Mouse (Mus musculus): ENCODE data around the gene Bcl7a. TPM values are rescaled to one million over a fixed set of nuclear protein-coding genes. Genes with fewer than 3 reads are reported as not detected.

Gene Bcl7a
- 47.1 and 48.6 TPM in 2 replicates for polyA plus RNA-seq (2015; fragmentation: Nextera tagmentation; extraction: Ambion mirVana)

DNA sequence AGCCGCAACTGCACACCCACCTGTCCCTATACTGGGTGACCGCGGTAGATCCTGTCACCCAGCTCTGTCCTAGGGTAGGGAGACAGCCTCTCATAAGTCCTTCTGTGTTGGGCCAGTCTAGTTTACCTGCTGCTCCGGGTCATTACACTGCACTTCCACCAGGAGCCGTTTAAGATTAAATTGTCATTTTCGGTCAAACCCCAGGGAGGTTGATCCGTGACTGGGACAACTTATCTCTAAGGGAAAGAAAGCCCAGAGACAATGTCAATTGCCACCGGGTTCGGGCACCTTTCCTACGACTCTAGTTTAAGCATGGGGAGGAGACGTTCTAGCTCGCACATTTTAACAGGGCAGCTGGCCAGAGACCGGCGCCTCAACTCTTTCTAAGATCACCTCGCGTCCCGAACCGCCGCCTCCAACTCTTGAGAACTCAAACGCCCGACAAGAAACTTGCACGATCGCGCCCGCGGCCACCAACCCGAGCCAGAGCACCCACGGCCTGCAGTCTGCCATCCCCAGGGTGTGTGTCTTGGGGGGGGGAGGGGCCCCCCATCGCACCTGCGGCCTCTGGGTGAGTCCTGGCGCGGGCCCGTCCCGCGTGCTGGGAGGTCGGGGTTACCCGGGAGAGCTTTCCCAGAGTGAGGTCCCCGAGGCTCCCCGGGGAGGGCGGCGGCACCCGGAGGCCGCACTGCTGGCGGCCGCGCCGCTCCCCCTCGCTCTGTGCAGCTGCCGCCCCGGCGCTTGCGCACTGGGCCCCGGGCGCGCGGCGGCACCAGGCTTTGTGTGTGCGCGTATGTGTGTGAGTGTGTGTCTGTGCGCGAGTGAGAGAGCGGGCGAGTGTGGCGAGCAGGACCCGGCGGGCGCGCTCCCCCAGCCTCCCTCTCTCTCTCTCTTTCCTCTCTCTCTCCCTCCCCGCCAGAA, at the start of gene Bcl7a:
Gene Bcl7a (plus strand): TSS at position 128 of the 921 bp plus-strand sequence.
- Histone ChIP-seq H3K36me3 (no peaks in the 10 kb centered on the region), H3K9ac (peak within 1 kb of the TSS; percentile 92), H3K9me3 (no peaks in the 10 kb centered on the region), H3K27me3 (no peaks in the 10 kb centered on the region), H3K4me2 (peak within 1 kb of the TSS; percentile 92), H3K27ac (peak within 1 kb of the TSS; percentile 98), H3K4me3 (peak within 1 kb of the TSS; percentile 77), H3K4me1 (replicated peaks) (peaks cover 35% of the 10 kb centered on the region)
- peak; percentile 86 for ATAC-seq (ENCODE audit: low FRiP score)
- WGBS, result under 1% methylated on average over 69 of the region's 69 CpGs

DNA sequence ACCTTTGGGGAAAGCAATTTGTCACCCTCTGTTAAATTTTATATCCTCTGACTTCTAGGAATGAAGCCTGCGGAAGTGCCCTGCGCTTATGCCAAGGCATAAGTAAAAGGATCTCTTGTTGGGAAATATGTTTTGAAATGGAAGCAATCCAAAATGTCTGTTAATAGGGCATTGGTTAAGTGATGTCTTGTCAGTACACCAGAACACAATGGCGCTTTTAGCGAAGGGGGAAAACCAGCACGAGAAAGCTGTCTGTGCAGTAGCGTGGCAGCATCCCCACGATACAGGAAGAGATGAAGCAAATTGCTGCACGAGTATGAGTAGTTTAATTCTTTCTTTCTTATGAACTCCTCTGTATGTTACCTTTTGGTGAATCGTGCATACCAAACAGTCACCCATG, 49.0 kb upstream of the Bcl7a start:
- no peaks in the 10 kb centered on the region for H3K36me3 ChIP-seq
- H3K9me3 ChIP-seq, result no peaks in the 10 kb centered on the region
- no peak overlapping the region for H3K9ac ChIP-seq
- WGBS, result 60% methylated on average over 9 of the region's 9 CpGs
- H3K27me3 ChIP-seq, result peaks cover 19% of the 10 kb centered on the region; the same call in 1 of the 2 replicates
- no peak overlapping the region for H3K4me2 ChIP-seq
- H3K4me1 ChIP-seq (replicated peaks), result peaks cover 10% of the 10 kb centered on the region
- no peak for ATAC-seq (ENCODE audit: low FRiP score)
- H3K4me3 ChIP-seq, result no peak overlapping the region
- H3K27ac ChIP-seq, result no peak overlapping the region

DNA sequence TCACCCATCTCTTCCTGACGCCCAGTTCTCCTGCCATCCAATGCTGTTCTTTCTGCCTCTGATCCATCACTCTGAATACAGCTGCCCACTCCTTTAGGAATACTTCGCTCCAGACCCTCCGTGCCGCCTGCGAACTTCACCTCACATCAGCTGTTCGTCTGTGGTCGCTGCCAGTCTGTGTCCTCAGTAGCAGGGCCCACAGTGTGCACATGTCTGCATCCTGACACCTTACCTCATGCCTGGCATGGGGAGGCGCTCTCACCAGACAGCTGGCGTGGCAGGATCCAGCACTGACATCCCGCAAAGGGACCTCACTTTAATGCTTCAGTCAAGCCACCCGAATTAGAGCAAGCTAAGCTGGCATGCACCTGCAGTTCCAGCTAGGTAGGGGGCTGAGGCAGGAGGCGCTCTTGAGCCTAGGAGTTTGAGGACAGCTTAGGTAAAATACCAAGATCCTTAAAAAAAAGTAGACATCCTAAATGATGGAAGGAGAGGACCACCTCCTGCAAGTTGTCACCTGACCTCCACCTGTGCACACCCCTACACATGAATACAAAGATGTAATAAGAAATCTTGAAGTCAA, 47.3 kb upstream of the Bcl7a start:
- no peak for ATAC-seq (ENCODE audit: low FRiP score)
- WGBS, result 65% methylated on average over 12 of the region's 12 CpGs
- H3K4me1 ChIP-seq (replicated peaks), result peaks cover 27% of the 10 kb centered on the region
- no peak overlapping the region for H3K9ac ChIP-seq
- H3K4me2 ChIP-seq, result no peak overlapping the region
- no peak overlapping the region for H3K27ac ChIP-seq
- H3K4me3 ChIP-seq, result no peak overlapping the region
- no peaks in the 10 kb centered on the region for H3K9me3 ChIP-seq
- H3K27me3 ChIP-seq, result peaks cover 15% of the 10 kb centered on the region; the same call in 1 of the 2 replicates
- no peaks in the 10 kb centered on the region for H3K36me3 ChIP-seq

DNA sequence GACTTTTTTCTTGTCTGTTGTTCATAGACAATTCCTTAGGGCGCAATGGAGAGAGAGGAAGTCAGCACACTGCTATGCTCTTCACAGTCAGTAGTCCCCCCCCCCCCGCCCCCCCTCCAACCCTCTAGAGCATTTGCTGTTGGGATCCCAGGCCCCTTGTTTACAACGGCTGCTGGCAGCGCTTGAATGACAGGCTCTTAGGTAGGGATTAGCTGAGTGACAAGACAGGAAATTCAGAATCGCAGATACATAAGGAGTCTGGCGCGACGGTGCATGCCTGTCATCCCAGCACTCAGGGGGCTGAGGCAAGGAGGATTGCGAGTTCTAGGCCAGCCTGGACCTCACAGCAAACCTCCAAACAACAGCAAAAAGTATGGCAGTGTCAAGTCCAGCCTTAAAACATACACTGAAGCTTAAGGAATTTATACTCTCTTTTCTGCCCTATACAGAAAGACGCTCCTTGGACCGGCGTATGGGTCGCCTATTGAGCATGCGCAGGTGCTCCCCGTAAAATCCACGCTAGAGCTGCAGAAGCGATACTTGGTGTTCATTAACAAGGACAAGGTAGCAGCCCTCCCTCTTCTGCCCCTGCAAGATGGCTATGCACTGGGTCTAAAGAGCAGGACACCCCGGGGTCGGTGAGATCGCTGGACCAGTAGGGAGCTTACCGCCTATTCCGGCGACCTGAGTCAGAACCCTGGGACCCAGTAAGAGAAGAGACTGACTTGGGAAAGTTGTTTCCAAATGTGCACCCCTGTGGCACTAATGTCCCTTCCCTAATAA, 46.5 kb upstream of the Bcl7a start:
- Histone ChIP-seq H3K36me3 (no peaks in the 10 kb centered on the region), H3K9ac (no peak overlapping the region), H3K4me2 (no peak overlapping the region), H3K4me3 (no peak overlapping the region), H3K4me1 (replicated peaks) (peaks cover 35% of the 10 kb centered on the region), H3K27me3 (peaks cover 13% of the 10 kb centered on the region; the same call in 1 of the 2 replicates), H3K27ac (no peak overlapping the region), H3K9me3 (no peaks in the 10 kb centered on the region)
- ATAC-seq (ENCODE audit: low FRiP score), result no peak
- 64% methylated on average over 23 of the region's 23 CpGs for WGBS

DNA sequence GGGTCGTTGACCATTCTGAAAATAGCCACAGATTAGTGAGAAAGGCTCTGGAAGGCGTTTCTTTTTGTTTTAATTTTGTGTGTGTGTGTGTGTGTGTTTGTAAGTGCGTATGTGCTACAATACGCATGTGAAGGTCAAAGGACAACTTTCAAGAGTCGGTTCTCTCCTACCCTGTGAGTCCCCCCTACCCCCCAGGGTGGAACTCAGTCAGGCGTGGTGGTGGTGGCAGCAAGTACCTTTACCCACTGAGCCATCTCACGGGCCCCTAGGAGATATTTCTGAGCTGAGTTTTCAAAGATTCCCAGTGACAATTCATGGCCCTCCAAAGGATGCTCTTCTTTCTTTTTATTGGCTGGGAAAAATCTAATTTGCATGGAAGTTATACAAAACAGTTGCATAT, 45.8 kb upstream of the Bcl7a start:
- H3K9me3 ChIP-seq, result no peaks in the 10 kb centered on the region
- H3K36me3 ChIP-seq, result no peaks in the 10 kb centered on the region
- no peak overlapping the region for H3K9ac ChIP-seq
- peaks cover 42% of the 10 kb centered on the region for H3K4me1 ChIP-seq (replicated peaks)
- no peak overlapping the region for H3K4me3 ChIP-seq
- H3K27me3 ChIP-seq, result peaks cover 13% of the 10 kb centered on the region; the same call in 1 of the 2 replicates
- no peak for ATAC-seq (ENCODE audit: low FRiP score)
- H3K27ac ChIP-seq, result no peak overlapping the region
- 82% methylated on average over 7 of the region's 7 CpGs for WGBS
- no peak overlapping the region for H3K4me2 ChIP-seq

DNA sequence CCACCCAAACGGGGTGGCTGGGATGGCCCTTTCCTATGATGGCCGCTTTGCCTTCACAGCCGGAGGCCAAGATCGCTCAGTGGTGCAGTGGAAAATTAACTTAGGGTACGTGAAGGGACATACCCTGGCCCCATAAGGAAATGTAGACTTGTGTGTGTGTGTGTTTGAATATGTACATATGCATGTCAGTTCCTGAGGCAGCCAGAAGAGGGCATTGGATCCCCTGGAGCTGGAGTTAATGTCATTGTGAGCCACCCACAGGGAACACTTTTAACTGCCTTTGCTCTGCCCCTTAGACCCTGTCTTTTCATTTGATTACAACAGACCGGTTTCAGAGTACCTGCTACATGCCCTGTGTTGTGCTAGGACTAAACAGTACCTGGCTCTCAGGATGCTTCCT, 45.1 kb upstream of the Bcl7a start:
- no peak overlapping the region for H3K9ac ChIP-seq
- no peaks in the 10 kb centered on the region for H3K36me3 ChIP-seq
- H3K27me3 ChIP-seq, result peaks cover 13% of the 10 kb centered on the region; the same call in 1 of the 2 replicates
- no peak for ATAC-seq (ENCODE audit: low FRiP score)
- 90% methylated on average over 6 of the region's 6 CpGs for WGBS
- no peaks in the 10 kb centered on the region for H3K9me3 ChIP-seq
- no peak overlapping the region for H3K27ac ChIP-seq
- no peak overlapping the region for H3K4me2 ChIP-seq
- no peak overlapping the region for H3K4me3 ChIP-seq
- H3K4me1 ChIP-seq (replicated peaks), result peaks cover 43% of the 10 kb centered on the region

DNA sequence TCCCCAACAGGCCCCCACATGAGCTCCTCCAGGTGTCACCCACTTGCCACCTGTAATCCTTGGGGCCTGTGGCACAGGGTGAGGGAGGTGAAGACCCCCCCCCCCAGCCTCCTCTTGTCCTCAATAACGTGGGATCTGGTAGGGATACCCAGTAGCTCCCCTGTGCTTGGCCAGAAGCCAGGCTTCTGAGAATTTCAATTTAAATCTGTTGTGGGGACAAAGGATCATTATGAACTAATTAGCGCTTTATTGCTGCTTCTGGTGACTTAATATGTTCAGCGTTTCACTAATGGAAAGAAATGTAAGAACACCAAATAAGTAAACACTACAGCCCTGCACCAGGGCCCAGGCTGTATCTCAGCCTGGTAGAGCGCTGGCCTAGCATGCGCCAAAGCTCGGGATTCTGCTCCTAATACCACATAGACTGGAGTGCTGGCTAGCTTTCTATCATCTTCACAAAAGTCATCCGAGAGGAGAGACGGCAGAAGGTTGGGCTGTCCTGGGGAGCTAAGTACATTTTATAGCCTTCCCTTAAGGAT, 43.1 kb upstream of the Bcl7a start:
- Histone ChIP-seq H3K9me3 (no peaks in the 10 kb centered on the region), H3K27ac (peak overlapping the region; percentile 87), H3K4me2 (no peak overlapping the region), H3K9ac (peak overlapping the region; percentile 53; the same call in 1 of the 2 replicates), H3K4me1 (replicated peaks) (peaks cover 33% of the 10 kb centered on the region), H3K36me3 (no peaks in the 10 kb centered on the region), H3K27me3 (peaks cover 26% of the 10 kb centered on the region; the same call in 1 of the 2 replicates), H3K4me3 (no peak overlapping the region)
- peak; percentile 67; the same call in 1 of the 2 replicates for ATAC-seq (ENCODE audit: low FRiP score)
- 44% methylated on average over 8 of the region's 8 CpGs for WGBS

DNA sequence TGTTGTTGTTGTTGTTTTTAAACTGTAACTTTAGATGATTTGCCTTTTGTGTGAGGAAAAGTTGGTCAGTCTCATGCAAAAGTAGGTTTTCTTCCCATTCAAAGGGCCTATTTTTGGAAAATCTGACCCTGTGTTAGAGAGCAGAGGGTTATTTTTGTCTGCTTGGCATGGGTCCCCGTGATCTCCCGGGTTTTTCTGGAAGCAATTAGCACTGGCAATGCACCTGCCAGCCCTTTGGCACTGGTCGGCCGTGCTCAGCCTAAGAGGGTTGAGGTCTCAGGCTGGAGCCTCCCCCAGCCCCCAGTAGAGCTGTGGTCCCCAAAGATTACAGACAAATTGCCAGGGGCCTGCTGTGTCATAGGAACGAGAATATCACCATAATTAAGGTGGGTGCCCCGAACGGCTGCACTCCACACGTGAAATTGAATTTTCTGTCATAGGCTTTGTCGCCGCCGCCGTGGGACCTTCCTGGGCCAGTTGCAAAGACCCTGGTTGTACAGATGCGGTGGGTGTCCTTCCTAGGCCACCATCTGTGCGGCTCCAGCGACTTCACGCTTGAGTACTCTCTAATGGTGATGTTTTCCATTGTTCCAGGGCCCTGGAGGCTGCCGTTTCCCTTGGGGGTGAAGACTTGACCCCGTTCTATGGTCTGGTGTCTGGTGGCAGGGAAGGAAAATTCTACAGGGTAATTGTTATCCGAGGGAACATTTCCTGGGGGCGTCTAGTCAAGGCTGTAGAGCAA, 41.7 kb upstream of the Bcl7a start:
- H3K27me3 ChIP-seq, result peaks cover 20% of the 10 kb centered on the region; the same call in 1 of the 2 replicates
- no peak overlapping the region for H3K9ac ChIP-seq
- H3K36me3 ChIP-seq, result no peaks in the 10 kb centered on the region
- H3K4me3 ChIP-seq, result no peak overlapping the region
- peaks cover 33% of the 10 kb centered on the region for H3K4me1 ChIP-seq (replicated peaks)
- no peak overlapping the region for H3K4me2 ChIP-seq
- peak overlapping the region; percentile 87; the same call in 1 of the 2 replicates for H3K27ac ChIP-seq
- no peak for ATAC-seq (ENCODE audit: low FRiP score)
- WGBS, result 13% methylated on average over 20 of the region's 20 CpGs
- no peaks in the 10 kb centered on the region for H3K9me3 ChIP-seq

DNA sequence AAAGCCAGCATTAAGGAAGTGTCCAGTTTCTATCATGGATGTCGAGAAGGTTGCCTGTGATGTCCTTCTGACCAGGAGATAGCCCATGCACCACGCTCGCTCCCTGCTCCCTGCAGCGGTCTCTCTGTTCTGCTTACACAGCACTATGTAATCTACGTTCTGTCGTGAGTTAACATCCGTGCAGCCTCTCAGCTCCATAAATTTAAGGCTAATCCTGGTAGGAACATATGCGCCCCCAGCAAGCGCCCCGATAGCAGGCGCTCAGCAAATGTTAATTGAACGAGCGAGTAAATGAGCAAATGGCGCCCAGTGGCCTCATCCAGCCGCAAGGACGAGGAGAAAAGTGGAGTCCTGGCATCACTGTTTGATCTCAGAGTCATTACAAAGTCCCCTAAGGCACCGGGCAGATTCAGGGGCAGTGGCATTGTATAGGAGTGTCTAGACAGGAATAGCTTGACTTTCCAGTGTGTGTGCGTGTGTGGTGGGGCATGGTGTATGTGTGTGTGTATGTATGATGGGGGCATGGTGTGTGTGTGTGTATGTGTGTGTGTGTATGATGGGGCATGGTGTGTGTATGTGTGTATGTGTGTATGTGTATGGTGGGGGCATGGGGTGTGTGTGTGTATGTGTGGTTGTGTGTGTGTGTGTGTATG, 35.9 kb upstream of the Bcl7a start:
- Histone ChIP-seq H3K27me3 (peaks cover 14% of the 10 kb centered on the region; the same call in 1 of the 2 replicates), H3K27ac (peak overlapping the region; percentile 40), H3K9ac (no peak overlapping the region), H3K36me3 (no peaks in the 10 kb centered on the region), H3K4me1 (replicated peaks) (peaks cover 22% of the 10 kb centered on the region), H3K9me3 (no peaks in the 10 kb centered on the region), H3K4me3 (no peak overlapping the region), H3K4me2 (no peak overlapping the region)
- 54% methylated on average over 18 of the region's 18 CpGs for WGBS
- peak; percentile 65 for ATAC-seq (ENCODE audit: low FRiP score)

DNA sequence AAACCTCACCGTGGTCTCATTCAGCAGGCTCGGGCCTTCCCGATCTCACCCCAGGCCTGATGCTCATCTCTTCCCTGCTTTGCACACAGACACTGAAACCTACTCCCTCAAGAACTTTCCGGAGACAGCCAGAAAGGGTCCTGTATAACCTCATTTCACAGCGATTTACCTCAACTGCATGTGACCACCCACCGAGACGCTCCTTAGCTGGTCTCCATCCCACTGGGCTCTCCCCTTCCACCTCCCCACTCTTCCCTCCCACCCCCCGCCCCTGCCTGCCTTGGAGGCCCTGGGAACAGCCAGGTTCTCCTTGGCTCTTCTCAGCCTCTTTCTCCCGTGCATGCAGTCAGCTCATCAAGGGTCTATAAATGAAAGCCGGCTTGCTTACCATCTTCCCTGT, 33.8 kb upstream of the Bcl7a start:
- WGBS, result 51% methylated on average over 10 of the region's 10 CpGs
- ATAC-seq (ENCODE audit: low FRiP score), result no peak
- Histone ChIP-seq H3K4me1 (replicated peaks) (peaks cover 24% of the 10 kb centered on the region), H3K27me3 (peaks cover 8% of the 10 kb centered on the region; the same call in 1 of the 2 replicates), H3K27ac (no peak overlapping the region), H3K9me3 (no peaks in the 10 kb centered on the region), H3K36me3 (no peaks in the 10 kb centered on the region), H3K4me2 (no peak overlapping the region), H3K4me3 (no peak overlapping the region), H3K9ac (no peak overlapping the region)

DNA sequence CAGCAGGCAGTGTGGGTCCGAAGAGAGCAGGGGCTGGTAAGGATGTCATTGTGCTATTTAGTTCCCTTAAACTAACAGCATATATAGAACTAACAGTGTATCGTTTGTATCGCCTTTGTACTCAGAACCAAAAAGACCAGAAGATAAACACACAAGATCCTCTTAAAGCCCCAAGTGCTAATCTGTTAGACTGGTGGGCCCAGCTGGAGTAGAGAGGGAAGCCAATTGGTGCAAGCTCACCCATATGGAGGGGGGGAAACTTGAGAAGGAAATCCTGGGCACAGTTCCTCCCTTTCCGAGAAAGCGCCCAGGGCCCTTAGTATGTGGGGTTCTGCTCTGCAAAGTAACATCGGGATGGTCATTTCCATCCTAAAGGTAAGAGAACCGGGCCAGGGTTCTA, 33.4 kb upstream of the Bcl7a start:
- Histone ChIP-seq H3K27ac (no peak overlapping the region), H3K9me3 (no peaks in the 10 kb centered on the region), H3K27me3 (peaks cover 4% of the 10 kb centered on the region; the same call in 1 of the 2 replicates), H3K4me1 (replicated peaks) (peaks cover 26% of the 10 kb centered on the region), H3K9ac (no peak overlapping the region), H3K36me3 (no peaks in the 10 kb centered on the region), H3K4me3 (no peak overlapping the region), H3K4me2 (no peak overlapping the region)
- WGBS, result 69% methylated on average over 7 of the region's 7 CpGs
- ATAC-seq (ENCODE audit: low FRiP score), result no peak

Measured in hindbrain, embryonic 13.5 days (tissue).